Mouse (Mus musculus) frontal cortex, postnatal 10 days (tissue): ENCODE results near the gene Itga3.

ENCODE experiments used
- DNase-seq, 2 experiments: peaks; one replicate each; pipeline ENCODE4 v3.0.0; 2022; ENCODE audit warnings: low spot score in 2 of 2, mixed read lengths in 1 of 2

Itga3 gene

DNA sequence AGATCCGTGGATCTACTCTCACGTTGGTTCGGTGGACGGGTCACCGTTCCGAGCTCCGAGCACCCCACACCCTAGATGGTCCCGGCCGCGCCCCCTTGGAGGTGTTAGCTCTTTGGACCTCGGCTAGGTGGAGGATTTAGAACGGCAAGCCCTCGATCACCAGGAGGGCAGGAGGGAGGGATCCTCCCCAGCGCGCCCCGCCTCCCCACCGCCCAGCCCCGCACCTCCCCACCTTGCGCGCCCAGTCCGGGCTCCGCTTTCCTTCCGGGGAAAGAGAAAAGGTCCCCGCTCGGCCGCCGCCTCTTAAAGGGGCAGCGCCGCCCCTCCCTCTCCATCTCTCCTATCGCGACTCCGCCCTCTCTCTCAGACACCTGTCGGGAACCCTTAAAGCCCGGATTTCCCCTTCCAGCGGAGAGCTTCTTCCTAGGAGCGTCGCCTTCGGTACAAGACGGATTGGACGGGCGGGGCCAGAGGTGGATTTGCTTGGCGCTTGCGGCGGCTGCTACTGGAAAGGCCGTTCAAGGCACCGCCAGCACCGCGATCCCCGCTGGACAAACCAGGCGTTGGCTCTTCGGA lies at the start of gene Itga3:
TSS of gene Itga3 (minus strand) at position 266 of the 576 bp plus-strand sequence.
- DNase-seq: peak in 1 of 2 experiments; percentile 43

DNA sequence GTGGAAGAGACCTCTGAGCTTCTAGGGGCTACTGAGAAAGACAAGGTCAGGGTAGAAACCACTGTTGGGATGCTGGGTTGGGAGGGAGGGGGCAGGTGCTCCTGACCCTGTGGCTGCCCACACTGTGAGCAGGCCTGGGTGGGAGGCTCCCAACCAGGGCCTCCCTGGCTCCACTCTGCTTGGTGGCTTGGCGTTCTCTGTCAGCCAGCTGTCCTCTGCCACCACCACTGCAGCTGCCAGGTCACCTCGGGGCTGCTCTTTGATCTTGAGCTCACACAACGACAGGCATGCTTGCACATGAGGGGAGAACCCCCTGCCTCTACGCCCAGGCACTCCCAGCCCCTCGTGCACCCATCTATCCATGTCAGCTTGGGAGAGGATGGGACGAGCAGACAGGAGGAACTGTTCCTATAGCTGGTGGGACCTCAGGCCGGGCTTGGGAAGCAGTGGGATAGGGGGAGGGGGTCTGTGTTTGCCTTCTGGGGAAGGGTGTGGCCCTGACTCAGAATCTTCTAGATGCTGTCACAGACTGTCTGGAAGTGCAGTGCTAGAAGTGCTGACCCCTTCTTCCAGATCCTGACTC lies 48.9 kb upstream of the Itga3 start:
- no peak for DNase-seq

DNA sequence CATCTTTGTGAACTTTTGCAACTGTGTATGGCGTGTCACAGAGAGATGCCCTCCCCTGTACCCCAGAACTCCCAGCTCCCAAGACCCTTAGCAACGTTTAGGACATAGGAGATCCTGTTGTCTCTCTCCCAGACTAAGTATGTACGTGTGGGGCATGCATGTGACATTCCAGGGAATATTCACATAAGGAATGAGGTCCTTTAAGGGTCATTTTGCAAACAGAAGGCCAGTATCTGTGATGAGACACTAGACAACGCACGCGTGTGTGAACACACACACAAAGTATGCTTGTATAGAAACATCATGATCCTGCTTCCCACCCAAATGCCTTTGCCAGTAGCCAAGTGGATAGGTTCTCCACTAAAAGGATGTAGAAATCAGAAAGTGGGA lies 45.5 kb upstream of the Itga3 start:
- DNase-seq: no peak

DNA sequence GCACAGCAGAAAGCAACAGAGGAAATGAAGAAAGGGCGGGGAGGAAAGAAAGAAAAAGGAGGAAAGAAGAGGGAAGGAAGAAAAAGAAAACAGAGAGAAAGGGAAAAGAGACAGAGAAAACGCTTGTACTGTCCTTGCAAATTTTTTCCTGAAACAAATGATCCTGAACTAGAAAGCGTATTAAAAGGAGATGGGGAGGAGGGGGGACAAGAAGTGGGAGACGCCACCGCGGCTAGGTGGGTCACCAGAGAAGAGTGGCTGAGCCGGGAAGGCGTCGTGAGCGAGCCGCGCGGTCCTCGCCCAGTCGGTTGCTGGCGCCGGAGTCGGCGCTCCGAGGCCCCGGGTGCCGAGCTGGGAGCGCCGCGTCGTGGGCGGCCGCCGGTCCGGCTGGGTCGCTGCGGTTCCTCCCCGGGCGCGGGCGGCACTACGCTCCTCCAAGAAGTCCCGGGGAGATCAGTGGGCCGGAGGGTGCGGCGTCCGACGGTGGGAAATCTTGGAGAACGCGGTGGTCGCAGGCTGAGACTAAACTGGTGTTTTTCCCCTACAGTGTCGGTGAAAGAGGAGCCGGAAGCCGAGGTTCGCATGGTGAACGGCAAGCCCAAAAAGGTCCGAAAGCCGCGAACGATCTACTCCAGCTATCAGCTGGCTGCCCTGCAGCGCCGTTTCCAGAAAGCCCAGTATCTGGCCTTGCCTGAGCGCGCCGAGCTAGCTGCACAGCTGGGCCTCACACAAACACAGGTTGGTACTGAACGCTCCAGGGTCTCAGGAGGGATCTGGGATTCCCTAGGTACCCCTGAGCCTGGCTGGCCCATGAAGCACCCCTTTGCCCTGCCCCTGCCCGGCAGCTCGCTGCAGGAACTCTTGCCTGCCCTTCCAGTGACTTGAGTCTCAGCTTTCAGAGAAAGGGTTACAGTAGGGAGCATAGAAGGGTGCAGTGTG lies 44.8 kb upstream of the Itga3 start:
- no peak for DNase-seq

DNA sequence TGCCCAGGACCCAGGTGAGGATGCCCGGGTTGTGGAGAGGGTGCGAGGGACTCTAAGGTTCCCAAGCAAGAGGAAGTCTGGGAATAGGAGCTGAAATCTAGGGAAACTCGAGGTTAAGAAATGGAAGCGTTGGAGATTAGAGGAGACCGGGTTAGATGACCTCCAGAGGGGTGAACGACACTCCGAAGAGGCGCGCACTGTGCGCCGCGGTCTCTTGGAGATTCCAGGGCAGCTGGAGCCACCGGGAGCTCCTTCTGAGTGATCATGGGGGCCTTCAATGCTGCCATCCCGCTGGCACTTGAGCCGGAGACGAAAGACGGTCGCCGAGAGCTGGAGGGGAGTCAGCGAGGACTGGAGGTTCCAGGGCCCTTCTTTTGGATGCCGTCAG lies 44.0 kb upstream of the Itga3 start:
- no peak for DNase-seq

DNA sequence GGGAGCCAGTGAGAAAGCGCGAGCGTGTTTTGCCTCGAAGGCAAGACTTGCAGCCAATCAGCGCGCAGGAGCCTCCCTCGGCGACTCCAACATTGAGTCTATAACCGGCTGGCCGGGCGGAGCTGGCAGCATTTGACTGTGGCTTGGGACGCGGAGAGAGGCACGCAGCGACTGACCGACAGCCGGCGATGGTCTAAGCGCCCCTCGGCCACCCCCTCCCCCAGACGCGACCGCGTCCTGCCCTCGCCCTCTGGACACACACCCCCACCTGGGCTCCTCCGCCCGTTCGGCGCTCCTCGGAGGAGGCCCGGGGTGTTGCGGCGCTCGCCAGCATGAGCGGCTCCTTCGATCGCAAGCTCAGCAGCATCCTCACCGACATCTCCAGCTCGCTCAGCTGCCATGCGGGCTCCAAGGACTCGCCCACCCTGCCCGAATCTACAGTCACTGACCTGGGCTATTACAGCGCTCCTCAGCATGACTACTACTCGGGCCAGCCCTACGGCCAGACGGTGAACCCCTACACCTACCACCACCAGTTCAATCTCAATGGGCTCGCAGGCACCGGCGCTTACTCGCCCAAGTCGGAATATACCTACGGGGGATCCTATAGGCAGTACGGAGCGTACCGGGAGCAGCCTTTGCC lies 43.5 kb upstream of the Itga3 start, which contains the start of gene Dlx3:
TSS of gene Dlx3 (plus strand) at position 130 of the 643 bp plus-strand sequence.
- DNase-seq: no peak

DNA sequence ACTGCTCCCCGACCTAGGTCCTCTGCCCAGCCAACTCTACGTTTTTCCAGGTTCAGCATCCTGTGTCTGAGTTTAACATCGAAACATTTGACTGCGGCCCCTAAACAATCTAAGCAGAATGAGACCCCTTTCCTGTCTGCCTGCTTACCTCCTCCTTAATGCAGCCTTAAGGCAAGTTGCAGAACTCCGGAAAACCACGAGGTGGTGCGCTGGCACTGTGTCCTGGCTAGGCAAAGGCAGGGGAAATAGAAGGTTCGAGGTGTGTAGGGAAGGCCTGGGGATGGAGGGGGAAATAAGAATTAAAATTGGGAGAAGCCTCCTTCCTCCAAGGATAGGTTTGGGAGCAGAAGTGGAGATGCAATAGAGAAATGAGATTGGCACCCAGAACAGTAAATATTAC lies 41.9 kb upstream of the Itga3 start:
- peak; percentile 36 to 75 for DNase-seq

DNA sequence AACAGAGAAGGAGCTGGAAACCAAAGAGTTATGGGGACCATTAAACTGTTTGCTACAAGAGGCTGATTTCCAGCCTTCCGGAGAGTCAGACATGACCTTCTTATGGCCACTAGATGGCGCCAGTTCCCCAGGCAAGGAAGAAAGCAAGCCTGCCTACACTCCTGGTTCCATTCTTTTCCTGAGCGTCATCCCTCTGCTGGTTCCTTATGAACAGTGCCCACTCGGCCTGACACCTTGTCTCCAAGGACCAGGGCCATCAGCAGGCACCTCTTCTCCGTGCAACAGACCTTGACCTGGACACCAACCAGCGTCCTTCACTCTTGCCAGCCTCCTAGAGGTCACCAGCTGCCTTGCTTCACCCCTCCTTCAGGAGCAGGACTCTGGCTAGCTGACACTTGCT lies 40.4 kb upstream of the Itga3 start:
- DNase-seq: peak; percentile 36 to 68

DNA sequence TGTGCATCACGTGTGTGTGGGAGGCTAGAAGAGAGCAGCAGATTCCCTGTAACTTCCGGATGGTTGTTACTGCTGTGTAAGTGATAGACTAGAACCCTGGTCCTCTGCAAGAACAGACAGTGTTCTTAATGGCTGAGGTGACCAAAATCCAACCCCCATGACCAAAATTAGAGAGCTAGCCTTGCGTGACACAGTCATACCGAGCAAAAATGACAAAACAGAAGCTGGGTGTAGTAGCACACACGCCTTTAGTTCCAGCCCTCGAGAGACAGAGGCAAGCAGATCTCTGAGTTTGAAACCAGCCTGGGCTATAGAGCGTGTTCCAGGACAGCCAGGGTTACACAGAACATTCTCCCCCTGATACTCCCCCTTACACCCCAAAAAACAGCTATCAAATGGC lies 33.5 kb upstream of the Itga3 start:
- no peak for DNase-seq

DNA sequence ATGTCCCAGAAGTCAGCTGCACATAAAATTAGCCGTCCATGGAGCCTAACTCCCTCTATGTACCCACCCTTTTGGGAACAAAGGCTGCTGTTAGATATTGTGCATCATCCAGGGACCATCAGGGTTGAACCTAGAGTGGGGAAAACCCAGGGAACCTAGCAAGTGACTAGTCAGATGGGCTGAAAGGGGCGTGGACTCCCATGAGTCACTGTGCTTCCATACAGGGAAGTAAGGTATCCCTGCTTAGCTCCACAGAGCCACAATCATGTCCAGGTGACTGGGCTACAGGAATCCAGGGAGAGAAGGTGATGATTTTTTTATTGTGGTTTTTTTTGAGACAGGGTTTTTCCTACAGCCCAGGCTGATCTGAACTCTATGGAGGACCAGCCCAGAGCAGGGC lies 32.4 kb upstream of the Itga3 start:
- no peak for DNase-seq

DNA sequence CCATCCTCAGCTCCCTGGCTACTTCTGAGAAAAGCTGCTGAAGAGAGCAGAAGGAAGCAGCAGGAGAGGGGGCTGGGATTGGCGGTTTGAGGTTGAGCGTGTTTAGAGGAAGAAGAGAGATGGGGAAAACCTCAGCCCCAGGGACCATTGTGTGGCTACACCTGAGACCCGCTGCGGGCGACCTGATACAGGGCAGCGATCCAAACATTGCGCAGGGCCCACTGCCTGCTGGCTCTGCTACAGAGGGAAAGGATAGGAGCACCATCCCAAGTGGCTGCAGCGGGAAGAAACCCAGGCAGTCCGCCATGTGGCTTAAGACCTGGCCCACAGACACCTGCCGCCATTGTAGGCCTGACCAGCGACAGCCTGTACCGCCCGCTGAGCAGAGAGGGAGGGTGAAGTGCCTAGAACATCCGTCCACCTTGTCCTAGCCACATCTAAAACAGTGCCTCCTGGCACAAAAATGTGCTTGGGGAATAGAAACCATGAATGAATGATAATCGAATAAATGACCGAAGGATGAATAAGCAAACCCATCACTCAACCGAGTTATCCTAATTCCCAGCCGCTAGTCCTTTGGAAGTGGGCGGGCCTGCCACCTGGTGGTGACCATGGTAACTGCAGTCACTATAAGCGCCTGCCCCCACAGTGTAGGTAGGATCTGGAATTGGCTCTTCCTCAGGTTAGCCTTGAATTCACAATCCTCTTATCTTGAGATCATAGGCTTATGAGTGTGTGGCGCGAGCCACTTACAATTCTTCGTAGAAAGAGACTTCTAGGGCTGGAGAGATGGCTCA lies 30.0 kb upstream of the Itga3 start:
- DNase-seq: peak; percentile 40 to 71

DNA sequence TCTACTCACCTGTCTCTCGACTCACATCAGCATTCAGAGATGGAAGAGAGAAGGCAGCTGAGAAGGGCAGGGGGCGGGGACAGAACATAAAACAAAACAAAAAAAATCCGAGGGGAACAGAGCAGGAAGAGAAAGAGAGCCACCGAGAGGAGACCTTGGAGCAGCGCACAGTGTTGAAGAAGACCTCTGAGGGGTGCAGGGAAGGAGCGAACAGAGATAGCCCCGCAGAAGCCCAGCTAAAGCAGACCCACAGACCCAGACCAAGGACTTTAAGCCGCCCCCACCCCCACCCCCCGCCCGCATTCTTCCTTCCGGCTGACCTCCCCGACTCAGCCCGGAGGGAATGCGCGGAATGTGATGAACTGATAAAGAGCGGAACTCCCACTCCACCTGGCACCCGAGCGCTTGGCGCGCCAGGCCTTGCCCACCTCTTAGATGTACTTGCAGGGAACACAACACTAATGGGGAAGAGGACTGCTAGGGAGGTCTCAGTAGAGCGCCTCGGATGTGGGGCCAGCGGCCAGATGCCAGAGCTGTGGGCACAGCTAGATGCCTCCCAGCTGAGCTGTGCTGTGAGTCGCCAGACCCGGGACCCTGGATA lies 28.8 kb upstream of the Itga3 start:
- DNase-seq: no peak

DNA sequence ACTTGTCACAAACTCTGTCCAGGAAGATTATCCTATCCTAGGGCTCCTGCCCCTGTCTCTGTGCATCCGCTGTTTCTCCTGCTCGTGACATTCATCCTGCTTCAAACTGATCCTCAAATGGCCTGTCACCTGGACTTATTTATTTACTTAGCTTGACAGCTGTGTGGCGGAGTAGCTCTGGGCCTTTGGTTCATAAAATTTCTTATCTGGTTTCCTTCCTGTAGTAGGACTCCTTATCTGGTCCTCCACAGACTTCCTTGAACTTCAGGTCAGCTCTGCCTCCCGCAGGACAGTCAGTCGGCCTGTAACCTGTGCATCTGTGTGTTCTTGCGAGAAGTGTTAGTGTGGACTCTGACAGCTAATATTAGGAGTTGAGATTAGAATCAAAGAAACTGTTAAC lies 27.7 kb upstream of the Itga3 start:
- no peak for DNase-seq

DNA sequence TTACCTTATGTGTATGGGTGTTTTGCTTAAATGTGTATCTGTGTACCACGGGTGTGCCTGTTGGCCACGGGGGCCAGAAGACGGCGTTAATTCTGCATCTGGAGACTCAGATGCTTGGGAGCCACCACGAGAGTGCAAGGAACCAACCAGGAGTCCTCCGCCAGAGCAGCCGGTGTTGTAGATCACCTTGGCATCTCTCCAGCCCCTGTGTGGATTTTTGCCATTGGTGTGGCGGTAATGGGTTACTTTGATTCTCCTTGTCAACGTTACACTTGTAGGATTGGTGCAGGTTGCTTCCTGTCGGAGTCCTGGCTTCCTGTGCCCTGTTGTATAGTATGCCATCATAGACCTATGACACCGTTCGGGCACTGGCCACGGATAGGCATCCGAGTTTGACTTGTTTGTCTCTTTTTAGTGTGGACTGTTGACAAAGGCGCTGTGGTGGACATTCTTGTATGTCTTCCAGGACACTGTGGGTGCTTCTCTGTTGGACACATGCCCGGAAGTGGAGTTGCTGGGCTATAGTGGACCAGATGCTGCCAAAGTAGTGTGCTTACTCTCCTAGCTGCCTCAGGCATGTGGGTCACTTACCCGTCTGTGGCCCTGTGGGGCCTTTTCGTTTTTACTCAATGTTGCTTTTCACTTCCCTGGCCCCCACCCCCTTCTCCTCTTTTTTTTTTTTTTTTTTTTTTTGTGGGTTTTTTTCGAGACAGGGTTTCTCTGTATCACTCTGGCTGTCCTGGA lies 25.7 kb upstream of the Itga3 start:
- no peak for DNase-seq

DNA sequence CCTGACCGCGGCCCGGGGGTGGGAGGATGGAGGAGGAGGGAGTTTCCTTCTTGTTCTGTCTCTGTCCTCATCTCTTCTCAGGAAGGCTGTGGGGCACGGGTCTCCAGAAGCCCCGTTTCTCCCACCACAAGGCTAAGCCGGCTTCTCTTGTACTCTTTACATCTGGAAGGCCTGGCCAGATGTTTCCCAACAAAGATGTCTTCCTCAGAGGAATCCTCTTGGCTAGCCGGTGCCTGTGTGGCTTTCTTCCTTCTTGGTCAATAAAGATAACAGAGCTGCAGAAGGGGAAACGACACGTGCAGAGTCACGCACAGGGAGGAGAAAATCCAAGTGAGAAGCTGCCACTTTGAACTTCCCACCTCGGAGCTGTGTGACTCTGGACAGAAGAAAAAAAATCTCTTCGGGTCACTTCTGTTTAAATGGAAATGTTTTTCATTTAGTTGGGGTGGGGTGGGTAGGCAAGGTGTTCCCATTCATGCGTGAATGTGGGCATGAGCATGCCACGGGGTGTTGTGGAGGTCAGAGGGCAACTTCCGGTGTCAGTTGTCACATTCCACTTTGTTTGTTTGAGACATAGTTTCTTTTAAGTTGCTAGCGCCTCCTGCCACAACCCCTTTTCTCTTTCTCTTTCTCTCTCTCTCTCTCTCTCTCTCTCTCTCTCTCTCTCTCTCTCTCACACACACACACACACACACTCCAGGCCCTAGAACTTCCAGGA lies 24.6 kb upstream of the Itga3 start:
- DNase-seq: no peak

DNA sequence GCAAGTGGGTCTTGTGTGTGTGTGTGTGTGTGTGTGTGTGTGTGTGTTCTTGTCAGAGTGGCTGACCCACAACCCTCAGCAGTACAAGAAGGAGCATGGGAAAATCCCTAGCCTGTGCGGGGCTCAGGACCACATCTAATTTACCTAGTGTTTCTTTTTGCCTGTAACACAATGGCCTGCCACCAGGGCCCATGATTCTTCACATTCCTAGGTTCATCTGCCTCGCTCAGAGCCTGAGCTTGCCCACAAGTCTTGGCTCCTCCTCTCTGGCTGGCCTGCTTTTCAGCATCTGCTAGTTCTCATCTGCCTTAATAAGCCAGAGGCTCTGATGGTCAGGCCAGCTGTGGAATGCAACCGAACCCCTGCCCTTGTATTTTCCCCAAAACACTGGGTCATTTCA lies 23.8 kb upstream of the Itga3 start:
- DNase-seq: no peak

DNA sequence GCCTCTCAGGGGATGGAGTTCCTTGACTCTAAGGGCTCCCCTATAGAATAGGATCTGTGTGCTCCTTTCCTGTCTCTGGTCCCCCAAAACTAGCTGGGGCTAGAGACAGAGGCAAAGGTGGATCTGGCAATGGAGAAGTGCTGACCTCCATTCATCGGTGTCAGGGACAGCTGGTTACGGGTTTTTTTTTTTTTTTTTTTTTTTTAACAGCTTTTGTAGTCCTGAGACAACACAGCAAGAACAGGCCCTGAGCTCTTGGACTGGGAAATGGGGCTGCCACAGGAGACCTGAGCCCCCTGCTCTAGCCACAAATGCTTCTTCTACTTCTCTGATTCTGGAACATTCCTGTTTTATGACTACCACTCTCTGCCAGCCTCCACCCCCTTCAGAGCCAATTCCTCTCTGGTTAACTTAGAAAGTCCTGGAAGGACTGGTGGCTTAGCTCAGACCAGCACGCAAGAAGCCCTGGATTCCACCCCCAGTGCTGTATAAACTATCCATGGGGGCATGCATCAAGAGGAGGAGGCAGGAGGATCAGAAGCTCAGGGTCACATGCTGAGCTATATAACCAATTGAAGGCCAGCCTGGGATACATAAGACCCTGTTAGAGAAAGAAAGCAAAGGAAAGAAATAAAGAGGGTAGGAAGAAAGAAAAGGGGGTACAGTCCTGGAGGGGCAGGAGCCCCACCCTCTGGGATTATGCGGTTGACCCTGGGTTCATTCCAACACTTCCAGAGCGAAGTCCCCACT lies 21.9 kb upstream of the Itga3 start:
- DNase-seq: no peak

DNA sequence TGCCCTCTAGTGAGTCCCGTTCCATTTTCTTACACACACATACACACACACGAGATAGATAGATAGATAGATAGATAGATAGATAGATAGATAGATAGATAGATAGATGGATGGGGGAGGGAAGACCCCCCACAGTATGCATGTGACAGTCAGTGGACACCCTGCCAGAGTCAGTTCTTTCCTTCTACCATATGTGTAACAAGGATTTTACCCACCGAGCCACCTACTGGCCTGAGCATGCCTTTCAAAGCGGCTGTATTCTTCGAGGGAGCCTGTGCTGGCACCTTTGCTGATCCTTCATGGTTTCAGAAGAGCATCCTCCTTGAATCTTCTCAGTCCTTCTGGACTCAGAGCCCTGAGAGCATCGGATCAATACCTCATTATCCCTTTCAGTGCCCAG lies 21.3 kb upstream of the Itga3 start:
- DNase-seq: no peak
